Mouse (Mus musculus) brain, adult 2 months (tissue): ENCODE results near the gene Ssr1.
A peak's percentile ranks its signal among the peaks of the same experiment; 100 is the strongest.

Experiments used
- DNase-seq: peaks from one replicate; pipeline ENCODE4 v3.0.0; 2011; ENCODE audit warnings: low read depth, low spot score

Gene Ssr1

DNA sequence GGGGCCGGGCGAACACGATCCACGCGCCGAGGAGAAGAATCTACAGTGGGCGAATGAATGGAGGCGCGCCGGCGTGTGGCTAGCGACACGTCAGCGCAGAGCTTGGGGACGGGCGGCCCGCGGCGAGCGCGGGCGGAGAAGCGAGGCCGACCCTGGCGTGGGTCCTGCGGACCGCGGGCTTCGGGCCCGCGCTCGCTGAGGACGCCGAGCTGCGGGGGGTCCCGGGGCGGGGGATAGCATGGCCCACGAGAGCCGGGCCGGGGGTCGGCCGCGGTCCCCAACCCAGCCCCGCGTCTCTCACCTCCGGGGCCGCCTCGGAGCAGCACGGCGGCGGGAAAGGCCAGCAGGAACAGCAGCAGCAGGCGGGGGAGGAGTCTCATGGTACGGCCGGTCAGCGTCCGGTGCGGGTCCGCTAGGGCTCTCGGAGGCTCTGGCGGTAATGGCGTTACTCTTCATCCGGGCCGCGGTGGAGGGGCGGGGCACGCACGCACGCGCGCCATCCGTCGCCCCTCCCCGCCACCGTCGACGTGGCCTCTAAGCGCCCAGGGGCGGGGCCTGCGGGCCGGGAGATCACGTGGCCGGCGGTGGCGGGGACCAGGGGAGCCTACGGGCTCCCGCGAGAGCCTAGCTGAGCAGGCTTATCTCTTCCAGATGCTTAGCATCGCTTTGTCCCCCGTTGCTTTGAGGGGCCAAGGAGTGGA, at the start of gene Ssr1:
Gene Ssr1, minus strand, starts transcription at position 514 of the 701 bp plus-strand sequence.
- DNase-seq = peak; percentile 96

DNA sequence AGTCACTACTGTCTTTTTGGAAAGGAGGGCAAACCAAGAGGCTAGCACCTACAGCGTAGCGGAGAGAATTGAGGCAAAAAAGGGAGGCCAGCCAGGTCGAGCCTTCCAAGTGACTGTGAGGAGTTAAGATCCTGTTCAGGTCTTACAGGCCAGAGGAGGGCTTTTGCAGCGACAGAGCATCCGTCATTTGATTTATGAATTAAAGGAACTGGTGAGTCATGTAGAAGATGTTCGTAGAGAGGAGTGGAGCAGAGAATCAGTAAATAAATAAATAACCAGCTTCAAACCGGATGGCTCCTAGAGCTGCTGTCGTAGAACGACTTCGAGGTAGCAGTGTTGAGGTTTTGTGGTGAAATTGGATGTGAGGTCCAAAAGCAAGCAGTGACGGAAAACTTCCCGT, 43.8 kb upstream of the Ssr1 start:
- DNase-seq = peak; percentile 2

DNA sequence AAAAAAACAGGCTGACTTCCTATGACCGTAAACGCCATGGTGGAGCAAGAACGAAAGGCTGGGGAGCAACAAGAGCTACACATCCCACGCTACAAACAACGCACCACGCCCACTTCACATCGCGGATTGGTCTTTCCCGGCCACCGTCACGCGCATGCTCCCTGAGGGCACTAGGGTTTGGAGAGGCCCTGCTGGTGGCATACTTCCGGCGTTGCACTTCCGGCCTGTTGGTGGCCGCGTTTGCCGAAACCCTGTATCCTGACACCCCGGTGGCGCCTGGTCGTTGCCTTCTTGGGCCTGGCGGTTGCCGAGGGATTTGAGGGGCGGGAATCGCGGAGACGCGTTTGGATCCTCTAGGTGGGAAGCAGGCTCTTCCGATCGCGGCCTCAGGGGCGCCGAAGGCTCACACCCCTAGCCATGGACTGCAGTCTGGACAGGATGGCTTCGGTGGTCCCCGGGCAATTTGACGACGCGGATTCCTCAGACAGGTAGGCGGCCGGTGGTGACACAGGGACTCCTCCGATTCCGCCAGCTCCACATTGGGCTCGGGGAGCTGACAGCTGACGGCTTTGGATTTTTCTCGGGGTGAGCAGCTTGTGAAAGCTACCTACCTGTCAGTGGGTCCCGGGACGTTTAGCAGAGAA, 43.1 kb upstream of the Ssr1 start, which contains the start of gene Cage1:
Gene Cage1, minus strand, starts transcription at position 26 of the 644 bp plus-strand sequence.
- DNase-seq = peak; percentile 99

DNA sequence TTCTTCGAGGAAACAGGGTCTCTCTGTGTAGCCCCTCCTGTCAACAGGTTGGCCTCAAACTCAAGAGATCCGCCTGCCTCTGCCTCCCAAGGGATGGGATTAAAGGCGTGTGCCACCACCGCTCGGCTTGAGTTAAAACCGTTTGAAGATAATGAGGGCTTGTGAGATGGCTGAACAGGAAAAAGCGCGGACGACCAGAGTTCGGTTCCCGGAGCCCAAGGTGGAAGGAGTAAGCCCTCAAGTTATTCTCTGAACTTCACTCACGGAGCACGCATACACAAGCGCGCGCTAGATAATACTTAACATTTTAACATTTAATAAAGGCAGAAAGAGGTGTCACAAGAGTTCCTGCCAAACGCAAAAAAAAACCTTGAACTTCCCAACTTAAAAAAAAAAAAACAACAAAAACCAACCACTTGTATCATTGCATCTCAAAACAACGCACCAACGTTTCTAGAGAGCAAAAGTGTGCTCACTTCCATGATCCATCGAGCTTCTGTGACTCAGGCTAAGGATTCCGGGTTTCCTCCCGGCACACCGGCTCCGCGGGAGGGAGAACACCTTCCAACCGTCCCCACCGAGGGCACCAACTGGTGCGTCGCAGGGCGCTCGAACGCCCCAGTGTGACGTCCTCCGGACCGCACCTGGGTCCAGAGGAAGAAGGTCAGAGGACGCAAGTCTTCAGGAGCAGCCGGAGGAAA, 42.5 kb upstream of the Ssr1 start, which contains the start of gene Riok1:
Gene Riok1, plus strand, starts transcription at position 653 of the 701 bp plus-strand sequence.
- DNase-seq = peak; percentile 3

DNA sequence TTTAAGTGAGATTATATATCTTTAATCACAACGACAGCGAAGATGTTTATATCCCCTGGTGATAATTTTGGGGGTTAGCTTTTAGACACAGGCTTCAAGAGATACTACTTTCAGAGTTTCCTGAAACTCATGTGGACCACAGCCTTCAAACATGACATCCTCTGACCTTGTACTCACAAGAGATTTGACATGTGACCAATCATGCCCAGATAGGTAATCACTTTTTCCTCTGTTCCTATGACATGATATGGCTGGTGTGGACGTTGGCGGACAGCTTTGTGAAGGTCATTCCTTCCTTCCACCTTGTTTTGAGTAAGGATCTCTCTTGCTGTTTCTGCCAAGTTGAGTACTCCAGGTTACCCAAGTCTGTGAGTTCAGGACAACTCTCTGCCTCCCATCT, 34.4 kb upstream of the Ssr1 start:
- no peak for DNase-seq

DNA sequence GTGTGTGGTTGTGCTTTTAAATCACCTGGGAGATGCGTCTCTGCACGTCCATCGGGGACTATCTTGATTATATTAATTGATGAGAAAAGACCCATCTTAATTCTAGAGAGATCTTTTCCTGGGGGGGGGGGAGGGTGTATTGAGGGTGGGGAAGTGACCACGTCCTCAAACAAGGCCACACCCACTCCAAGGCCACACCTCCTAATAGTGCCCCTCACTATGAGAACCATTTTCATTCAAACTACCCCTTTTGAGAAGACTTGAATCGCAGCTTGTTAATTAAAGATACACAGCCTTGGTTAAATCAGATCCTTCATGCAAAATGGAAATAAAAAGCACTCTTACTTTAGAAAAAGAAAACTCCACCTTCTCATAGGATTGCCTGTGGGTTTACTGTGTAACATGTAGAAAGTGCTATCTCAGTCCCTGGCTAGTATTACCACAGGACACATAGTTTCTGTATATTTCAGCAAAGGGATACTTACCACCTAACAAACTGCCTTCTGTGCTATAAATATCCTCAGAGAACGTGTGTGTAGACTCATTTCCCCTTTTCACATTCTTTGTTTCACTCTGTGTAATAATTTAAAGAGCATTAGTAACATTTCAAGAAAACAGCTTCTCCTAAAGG, 33.7 kb upstream of the Ssr1 start:
- no peak for DNase-seq

DNA sequence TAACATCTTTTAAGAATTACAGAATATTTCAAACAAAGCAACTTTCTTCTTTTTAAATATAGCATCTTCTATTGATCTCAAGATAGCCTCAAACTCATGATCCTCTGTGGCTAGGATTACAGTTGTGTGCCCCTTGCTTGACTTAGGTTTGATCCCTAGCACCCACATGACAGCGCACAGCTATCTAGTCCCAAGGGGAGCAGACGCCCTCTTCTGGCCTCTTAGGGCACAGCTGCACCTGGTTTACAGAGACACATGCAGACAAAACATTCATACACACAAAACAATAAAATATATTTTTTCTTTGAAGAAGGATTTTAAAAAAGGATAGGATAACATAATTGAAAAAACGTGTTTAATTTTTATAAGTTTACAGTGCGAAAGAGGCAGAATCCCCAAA, 31.9 kb upstream of the Ssr1 start:
- DNase-seq = peak; percentile 5

DNA sequence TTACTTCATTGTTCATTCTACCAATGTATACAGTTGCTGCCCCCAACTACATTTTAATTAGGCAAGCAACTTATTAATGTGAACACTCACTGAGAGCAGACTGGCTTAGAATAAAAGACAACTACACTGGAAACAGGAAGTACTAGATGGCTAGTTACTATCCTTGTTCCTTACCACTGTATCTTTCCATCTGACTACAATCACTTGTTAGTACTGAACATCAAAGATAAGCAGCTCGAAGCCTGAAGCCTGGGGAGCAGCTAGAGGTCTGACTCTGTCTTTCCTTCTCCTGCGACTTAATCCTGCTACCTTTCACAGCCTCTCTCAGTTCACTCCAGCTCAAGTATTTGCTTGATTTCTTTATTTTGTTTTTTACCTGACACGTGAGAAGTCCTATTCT, 24.8 kb upstream of the Ssr1 start:
- no peak for DNase-seq

DNA sequence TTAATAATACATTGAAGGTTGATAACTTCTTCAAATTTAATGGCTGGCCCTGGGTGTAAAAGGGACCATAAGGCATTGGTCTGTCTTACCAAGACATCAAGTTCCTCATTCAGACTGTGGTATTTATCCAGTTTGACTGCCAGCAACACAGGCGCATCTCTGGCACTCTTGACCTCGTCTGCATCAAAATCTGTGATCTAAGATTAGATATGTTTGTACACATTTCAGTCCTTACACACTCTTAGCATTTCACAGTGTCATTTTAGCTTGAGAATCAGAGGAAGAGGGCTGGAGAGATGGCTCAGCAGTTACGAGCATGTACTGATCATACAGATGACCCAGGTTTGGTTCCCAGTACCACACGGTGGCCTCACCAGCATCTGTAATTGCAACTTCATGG, 21.6 kb upstream of the Ssr1 start:
- DNase-seq = no peak

DNA sequence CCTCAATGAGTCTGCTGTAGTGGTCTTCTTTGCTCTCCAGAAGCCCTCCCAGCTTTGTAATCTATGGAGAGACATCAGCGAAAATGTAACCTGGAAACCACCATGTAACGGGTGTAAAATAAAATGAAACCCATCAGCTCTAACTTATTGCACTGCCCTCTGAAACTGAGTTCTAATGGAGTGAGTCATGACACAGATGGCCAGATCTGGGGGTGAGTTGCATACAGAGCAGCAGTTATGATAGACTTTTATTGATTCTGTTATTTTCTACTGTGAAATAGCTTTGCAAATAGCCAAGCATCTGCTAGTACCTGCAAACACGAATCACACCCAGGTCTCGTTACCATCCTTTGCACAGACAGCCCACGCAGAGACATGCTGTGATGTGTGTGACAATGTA, 18.4 kb upstream of the Ssr1 start:
- peak; percentile 14 for DNase-seq

DNA sequence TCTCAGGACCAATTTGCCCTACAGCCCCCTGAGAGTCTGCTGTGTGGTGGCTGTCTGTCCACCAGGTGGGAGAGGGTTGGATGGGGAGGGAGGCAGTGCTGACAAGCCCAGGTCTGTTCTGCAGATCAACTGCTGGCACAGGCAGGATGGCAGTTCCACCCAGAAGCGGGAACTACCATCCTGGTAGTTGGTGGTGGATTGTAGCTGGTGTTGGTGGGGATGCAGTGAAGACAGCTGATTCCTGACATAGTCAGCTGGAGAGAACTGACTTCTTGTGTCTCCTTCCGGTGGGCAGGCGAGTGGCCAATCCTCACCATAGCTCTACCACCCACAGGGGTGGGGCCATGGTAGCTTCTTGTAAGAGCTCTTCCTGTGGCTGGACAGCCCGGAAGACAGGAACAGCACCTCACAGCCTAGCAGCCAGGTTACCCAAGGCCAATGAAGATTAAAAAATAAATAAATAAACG, 16.5 kb upstream of the Ssr1 start:
- DNase-seq = no peak

DNA sequence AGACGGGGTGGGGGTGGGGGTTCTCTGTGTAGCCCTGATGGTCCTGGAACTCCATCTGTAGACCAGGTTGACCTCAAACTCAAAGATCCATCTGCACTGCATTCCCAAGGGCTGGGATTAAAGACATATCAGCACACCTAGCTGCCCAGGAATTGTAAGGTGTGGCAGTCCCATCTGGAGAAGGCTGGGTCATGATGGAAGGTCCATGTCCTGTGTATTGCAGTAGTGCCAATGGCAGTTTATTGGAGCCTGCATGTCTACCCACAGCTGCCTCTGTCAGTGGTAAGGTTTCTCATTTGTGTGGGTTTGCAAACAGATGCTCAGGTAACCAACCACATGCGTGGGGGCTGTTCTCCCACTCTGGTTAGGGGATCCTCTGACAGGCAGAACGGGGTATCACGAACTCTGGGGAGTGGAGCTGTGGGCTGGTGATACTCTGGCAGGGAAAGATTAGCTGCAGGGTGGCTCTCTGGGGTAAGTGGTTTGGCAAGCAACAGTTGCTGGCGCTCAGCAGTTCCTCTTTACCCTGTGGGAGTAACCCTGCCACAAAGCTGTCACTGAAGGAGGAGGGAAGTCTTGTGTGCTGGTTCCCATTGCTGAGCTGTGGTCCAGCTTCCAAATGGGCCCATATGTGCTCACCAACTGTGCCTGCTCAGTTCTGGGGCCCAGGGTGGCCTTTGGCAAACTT, 15.8 kb upstream of the Ssr1 start:
- DNase-seq = no peak

DNA sequence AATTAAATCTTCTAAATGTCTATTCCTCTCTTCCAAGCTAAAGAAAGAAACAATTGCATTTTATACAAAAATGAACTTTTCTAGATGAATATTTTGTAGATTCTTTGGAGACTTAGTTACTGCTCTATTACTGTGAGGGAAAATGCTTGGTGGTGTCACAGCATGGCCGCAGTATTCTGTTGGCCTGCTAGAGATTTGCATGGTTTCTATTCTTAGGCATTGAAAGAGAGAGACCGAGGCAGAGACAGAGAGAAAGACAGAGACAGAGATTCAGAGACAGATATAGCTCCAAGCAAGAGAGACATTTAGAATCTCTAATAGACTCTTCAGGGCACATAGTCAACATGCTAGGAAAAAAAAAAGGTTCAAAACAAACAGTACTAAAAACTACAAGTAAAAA, 14.0 kb upstream of the Ssr1 start:
- no peak for DNase-seq

DNA sequence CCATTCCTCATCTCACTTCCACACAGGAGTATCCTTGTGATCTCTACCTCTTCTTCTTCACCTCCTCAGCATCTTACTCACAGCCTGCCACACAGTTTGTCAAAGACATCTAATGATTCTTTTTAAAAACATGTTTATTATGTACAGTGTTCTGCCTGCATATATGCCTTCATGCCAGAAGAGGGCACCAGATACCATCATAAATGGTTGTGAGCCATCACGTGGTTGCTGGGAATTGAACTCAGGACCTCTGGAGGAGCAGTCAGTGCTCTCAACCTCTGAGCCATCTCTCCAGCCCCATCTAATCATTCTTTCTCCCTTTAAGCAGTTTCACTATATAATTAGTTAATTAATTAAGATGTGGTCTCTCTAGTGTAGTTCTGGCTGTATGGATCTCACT, 8.4 kb upstream of the Ssr1 start:
- no peak for DNase-seq

DNA sequence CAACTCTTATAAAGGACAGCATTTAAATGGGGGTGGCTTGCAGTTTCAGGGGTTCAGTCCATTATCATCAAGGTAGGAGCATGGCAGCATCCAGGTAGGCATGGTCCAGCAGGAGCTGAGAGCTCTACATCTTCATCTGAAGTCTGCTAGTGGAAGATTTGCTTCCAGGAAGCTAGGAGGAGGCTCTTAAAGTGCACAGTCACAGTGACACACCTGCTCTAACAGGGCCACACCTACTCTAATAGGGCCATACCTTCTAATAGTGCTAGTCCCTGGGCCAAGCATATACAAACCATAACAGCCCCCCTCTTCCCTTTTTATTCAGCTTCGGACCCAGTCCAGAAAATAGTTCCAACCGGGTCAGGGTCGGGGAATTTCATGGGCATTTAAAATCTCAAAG, 5.7 kb upstream of the Ssr1 start:
- no peak for DNase-seq

DNA sequence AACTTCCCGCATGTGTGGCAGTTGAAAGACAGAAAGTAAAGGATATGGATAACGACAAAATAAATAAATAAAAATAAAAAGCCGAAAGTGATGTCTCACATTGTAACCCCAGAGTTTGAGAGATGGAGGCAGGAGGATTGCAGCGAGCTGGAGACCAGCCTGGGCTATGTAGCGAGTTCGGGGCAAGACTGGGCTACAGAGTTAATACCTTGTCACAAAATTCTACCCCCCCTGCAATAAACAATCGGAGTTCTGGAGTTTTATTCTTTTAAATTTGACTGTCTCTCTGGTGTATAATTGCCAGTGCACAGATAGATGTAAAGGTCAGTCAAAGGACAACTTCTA, 360 bp upstream of the Ssr1 start:
- no peak for DNase-seq

DNA sequence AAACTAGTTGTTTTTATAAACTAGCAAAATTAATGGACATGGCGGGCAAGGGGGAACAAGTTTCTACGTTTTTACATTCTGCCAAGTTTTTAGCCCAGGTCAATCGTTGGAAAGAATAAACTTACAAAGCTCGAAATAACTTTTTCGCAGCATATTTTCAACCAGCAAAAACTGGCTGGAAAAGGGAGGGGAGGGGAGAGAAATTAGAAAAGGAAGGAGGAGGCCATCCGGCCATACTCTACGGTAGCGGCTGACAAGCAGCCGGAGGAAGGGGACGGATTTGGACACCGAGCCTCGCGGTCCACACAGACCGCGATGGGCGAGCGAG, 677 bp downstream of the Ssr1 start:
- no peak for DNase-seq

DNA sequence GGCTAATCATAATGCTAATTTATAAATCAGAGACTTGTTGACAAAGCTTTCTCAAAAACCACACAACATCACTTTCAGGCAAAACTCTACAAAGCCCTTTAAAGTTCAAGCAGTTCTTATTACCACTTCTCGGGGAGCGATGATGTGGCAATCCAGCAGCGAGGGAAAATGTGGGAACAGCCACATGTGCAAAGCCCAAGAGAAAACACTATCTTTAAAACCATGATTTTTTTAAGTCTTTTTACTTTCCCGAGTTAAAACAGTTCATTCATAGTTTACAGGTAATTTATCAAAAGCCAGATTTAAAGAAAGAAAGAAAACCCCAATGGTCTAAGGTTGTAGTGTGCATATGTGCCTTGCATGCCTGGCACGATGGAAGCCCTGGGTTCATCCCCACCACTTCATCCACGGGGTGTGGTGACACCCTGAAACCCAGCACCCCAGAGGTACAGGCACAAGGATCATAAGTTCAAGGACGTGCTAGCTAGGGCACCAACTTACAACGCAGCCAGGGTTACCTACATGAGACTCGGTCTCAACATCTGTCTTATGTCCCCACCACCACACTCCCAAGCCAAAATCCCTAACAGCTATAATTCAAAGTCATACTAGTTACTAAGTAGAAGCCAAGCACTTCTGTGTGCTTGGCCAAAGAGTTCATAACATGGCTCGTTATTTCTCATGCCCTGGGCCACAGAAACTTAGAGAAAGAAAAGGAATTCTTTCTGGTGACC, 1.2 kb downstream of the Ssr1 start:
- no peak for DNase-seq

DNA sequence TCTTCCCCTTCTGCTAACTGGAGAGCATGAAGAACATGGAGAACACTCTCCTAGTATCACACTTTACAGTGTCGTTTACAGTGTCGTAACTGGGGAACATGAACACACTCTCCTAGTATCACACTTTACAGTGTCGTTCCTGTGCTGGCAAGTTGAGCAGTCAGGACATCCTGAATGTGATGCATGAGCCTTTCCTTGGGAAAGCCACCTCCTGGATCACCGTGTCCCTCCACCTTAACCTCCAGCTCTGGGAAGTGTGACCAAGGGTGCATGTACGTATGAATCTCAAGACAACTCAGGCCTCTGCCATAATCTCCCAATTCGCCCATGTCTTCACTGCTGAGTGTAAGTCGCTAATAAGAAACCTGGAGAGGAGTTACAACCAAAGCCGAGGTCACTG, 4.3 kb downstream of the Ssr1 start:
- DNase-seq = no peak

DNA sequence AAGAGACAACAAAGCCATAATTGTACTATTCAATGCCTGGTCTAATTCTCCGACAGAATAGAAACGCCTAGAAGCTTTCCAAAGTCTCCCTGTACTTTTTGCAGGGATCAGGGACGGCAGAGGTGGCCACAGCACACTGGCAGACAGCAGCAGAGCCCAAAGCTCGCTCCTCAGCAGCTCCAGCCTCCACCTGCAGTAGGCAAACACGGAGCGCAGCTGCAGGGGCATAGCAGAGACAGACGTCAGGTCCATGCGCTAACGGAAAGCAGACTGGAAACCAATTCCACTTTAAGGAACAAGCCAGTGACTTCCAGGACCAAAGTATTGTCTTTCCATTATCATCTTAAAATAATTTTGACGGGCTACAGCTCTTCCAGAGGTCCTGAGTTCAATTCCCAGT, 7.9 kb downstream of the Ssr1 start:
- DNase-seq = no peak

DNA sequence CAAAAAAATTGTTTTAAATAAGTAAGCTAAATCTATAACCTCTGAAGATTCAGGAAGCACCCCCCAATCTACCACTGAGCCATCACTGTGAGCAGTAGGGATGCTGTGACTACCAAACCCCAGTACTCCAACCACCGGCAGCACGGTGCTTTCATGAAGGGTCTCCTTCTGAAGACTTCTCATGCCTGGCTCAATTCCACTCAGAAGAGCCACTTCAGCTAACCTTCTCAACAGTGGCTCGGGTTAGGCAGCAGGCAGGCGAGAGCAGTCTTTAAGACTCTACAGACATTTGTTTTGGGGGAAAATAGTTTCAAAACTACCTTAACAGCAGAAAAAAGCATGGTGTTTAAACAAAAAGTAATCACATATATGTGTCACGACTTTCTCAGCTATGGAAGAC, 13.0 kb downstream of the Ssr1 start:
- no peak for DNase-seq
